Mouse (Mus musculus) gastrocnemius, adult 2 months (tissue): Measurements from ENCODE around the gene Ppard. TPM values are rescaled to one million over a fixed set of nuclear protein-coding genes. Genes with fewer than 3 reads are reported as not detected.
"Not testable (repeated sequence)": the region's sequence is repeated elsewhere in the genome, so short reads cannot be mapped to it uniquely, and the experiment has no call there.

ENCODE experiments used
- DNase-seq: peaks from one replicate; pipeline ENCODE4 v3.0.0; 2022
- H3K27ac ChIP-seq: fragments of 200-600 bp; 2 replicates; pipeline ENCODE4 v1.8.1; 2022; ENCODE audit warnings: mild to moderate bottlenecking
- H3K4me3 ChIP-seq: fragments of 200-600 bp; 2 replicates; pipeline ENCODE4 v1.8.1; 2022; ENCODE audit warnings: mild to moderate bottlenecking, moderate library complexity
- CTCF ChIP-seq: fragments of 200-600 bp; IDR thresholded peaks from 2 replicates; pipeline ENCODE4 v1.8.1; 2022; ENCODE audit warnings: antibody characterized with exemption, mild to moderate bottlenecking, moderate library complexity
- intact Hi-C: fragments of 180-260 bp; cut with DNase I; formaldehyde crosslinking; loops from one replicate; pipeline ENCODE4 v1.15.1; 2025
- total RNA-seq, 2 experiments: library from RNA; stranded (reverse); gene quantifications; 2 replicates each; pipeline ENCODE4 v1.2.3; 2021

Gene Ppard
- total RNA-seq, 2 experiments from 2014 or later, result 29.1 to 30.7 TPM

GRCm38 (mm10) chr17:28208314-28208612 is 24.2 kb upstream of the Ppard start:
- Histone ChIP-seq H3K27ac (peak overlapping the region; percentile 89), H3K4me3 (peak overlapping the region; percentile 82)
- DNase-seq, result no peak
- intact Hi-C loops, result loop anchor here (1.0 to 10.0 kb wide), 2 partner anchors 13 to 347 kb away; no protein-coding TSS in a partner anchor
- no peak for TF ChIP-seq CTCF

GRCm38 (mm10) chr17:28209457-28210110 is 22.9 kb upstream of the Ppard start:
- no peak for TF ChIP-seq CTCF
- H3K27ac ChIP-seq, result no peak overlapping the region
- intact Hi-C loops, result loop anchor here (10.0 kb wide), 1 partner anchor 345 kb away; no protein-coding TSS in a partner anchor
- H3K4me3 ChIP-seq, result no peak overlapping the region
- DNase-seq, result no peak

- H3K27ac ChIP-seq, result no peak overlapping the region
- intact Hi-C loops, result no loop called here
- no peak for TF ChIP-seq CTCF
- no peak overlapping the region for H3K4me3 ChIP-seq
- no peak for DNase-seq
Measured at GRCm38 (mm10) chr17:28211921-28212341, 20.6 kb upstream of the Ppard start.

GRCm38 (mm10) chr17:28212391-28212790 is 20.1 kb upstream of the Ppard start:
- no peak overlapping the region for H3K4me3 ChIP-seq
- no peak for DNase-seq
- intact Hi-C loops, result no loop called here
- 0 out of 2 replicates have a peak overlapping the region, but pooled peaks have one; percentile 16 for H3K27ac ChIP-seq
- TF ChIP-seq CTCF, result no peak

- intact Hi-C loops, result no loop called here
- DNase-seq, result no peak
- no peak overlapping the region for H3K27ac ChIP-seq
- TF ChIP-seq CTCF, result peak; percentile 26
- no peak overlapping the region for H3K4me3 ChIP-seq
Measured at GRCm38 (mm10) chr17:28213236-28213635, 19.3 kb upstream of the Ppard start.

GRCm38 (mm10) chr17:28216791-28217190 is 15.7 kb upstream of the Ppard start:
- intact Hi-C loops, result no loop called here
- TF ChIP-seq CTCF, result no peak
- no peak overlapping the region for H3K27ac ChIP-seq
- H3K4me3 ChIP-seq, result no peak overlapping the region
- no peak for DNase-seq

- H3K4me3 ChIP-seq, result peak overlapping the region; percentile 34
- no peak for TF ChIP-seq CTCF
- no peak for DNase-seq
- peak overlapping the region; percentile 56 for H3K27ac ChIP-seq
- intact Hi-C loops, result no loop called here
Measured at GRCm38 (mm10) chr17:28217721-28218649, 14.5 kb upstream of the Ppard start.

GRCm38 (mm10) chr17:28222463-28222862 is 10.0 kb upstream of the Ppard start:
- intact Hi-C loops, result not testable (repeated sequence)

GRCm38 (mm10) chr17:28223561-28224391 is 8.7 kb upstream of the Ppard start:
- Histone ChIP-seq H3K27ac (peak overlapping the region; percentile 84), H3K4me3 (peak overlapping the region; percentile 82)
- DNase-seq, result peak; percentile 97
- peak; percentile 14; the same call in 1 of the 2 replicates for TF ChIP-seq CTCF
- intact Hi-C loops, result no loop called here

More at GRCm38 (mm10) chr17:28222463-28222862, 10.0 kb upstream of the Ppard start:
- DNase-seq, H3K4me3 ChIP-seq, H3K27ac ChIP-seq: not testable (repeated sequence)

GRCm38 (mm10) chr17:28224615-28225014 is 7.9 kb upstream of the Ppard start:
- H3K4me3 ChIP-seq, result no peak overlapping the region
- peak overlapping the region; percentile 84 for H3K27ac ChIP-seq
- intact Hi-C loops, result loop anchor here (5.0 kb wide), 1 partner anchor 103 kb away; the partner anchor contains the start of gene Rpl10a
- TF ChIP-seq CTCF, result no peak
- no peak for DNase-seq

GRCm38 (mm10) chr17:28226014-28226413 is 6.5 kb upstream of the Ppard start:
- DNase-seq, result peak; percentile 96
- peak; percentile 100; the same call in 1 of the 2 replicates for TF ChIP-seq CTCF
- intact Hi-C loops, result loop anchor here (1.0 to 5.0 kb wide), 3 partner anchors 82 to 143 kb away; partner anchors contain the start of gene Rpl10a
- H3K4me3 ChIP-seq, result peak overlapping the region; percentile 38
- peak overlapping the region; percentile 56 for H3K27ac ChIP-seq

- TF ChIP-seq CTCF, result no peak
- intact Hi-C loops, result loop anchor here (10.0 kb wide), 1 partner anchor 294 kb away; no protein-coding TSS in a partner anchor
- no peak for DNase-seq
- Histone ChIP-seq H3K4me3 (no peak overlapping the region), H3K27ac (no peak overlapping the region)
Measured at GRCm38 (mm10) chr17:28230486-28230885, 2.0 kb upstream of the Ppard start.
